Mouse (Mus musculus) adrenal gland, postnatal 10 days (tissue): ENCODE data around the gene Lima1. TPM values are rescaled to one million over a fixed set of nuclear protein-coding genes. Genes with fewer than 3 reads are reported as not detected.
A peak's percentile ranks its signal among the peaks of the same experiment; 100 is the strongest.

Experiments used
- DNase-seq: peaks from one replicate; pipeline ENCODE4 v3.0.0; 2021; ENCODE audit warnings: mixed read lengths
- total RNA-seq, 2 experiments: library from RNA; stranded (reverse); gene quantifications; 2 replicates each; pipeline ENCODE4 v1.2.3; 2021

Lima1 gene
- total RNA-seq, 2 experiments from 2014 or later: 37.7 to 39.7 TPM

GRCm38 (mm10) chr15:99866450-99867221 is 8.6 kb downstream of the Lima1 start:
- peak; percentile 47 for DNase-seq

GRCm38 (mm10) chr15:99865942-99866341 is 9.3 kb downstream of the Lima1 start:
- DNase-seq: peak; percentile 75

GRCm38 (mm10) chr15:99865494-99865941 is 9.7 kb downstream of the Lima1 start:
- DNase-seq: no peak

GRCm38 (mm10) chr15:99865046-99865445 is 10.2 kb downstream of the Lima1 start:
- DNase-seq: no peak

- DNase-seq: no peak
Observed at GRCm38 (mm10) chr15:99863786-99864185, 11.5 kb downstream of the Lima1 start.

GRCm38 (mm10) chr15:99863358-99863757 is 11.9 kb downstream of the Lima1 start:
- no peak for DNase-seq

- no peak for DNase-seq
Observed at GRCm38 (mm10) chr15:99862473-99862872, 12.8 kb downstream of the Lima1 start.

- no peak for DNase-seq
Observed at GRCm38 (mm10) chr15:99861955-99862354, 13.3 kb downstream of the Lima1 start.

GRCm38 (mm10) chr15:99861536-99861935 is 13.7 kb downstream of the Lima1 start:
- DNase-seq: no peak

GRCm38 (mm10) chr15:99859644-99860392 is 15.4 kb downstream of the Lima1 start:
- DNase-seq: no peak

- DNase-seq: no peak
Observed at GRCm38 (mm10) chr15:99857479-99857878, 17.8 kb downstream of the Lima1 start.

- DNase-seq: no peak
Observed at GRCm38 (mm10) chr15:99855119-99855518, 20.1 kb downstream of the Lima1 start.

- no peak for DNase-seq
Observed at GRCm38 (mm10) chr15:99852606-99853237, 22.5 kb downstream of the Lima1 start.

- DNase-seq: no peak
Observed at GRCm38 (mm10) chr15:99850265-99850664, 25.0 kb downstream of the Lima1 start.

- no peak for DNase-seq
Observed at GRCm38 (mm10) chr15:99847937-99848336, 27.3 kb downstream of the Lima1 start.

GRCm38 (mm10) chr15:99847207-99847881 is 27.9 kb downstream of the Lima1 start:
- no peak for DNase-seq

- no peak for DNase-seq
Observed at GRCm38 (mm10) chr15:99846633-99847032, 28.6 kb downstream of the Lima1 start.

GRCm38 (mm10) chr15:99843856-99844255 is 31.4 kb downstream of the Lima1 start:
- no peak for DNase-seq

GRCm38 (mm10) chr15:99839910-99840309 is 35.3 kb downstream of the Lima1 start:
- DNase-seq: peak; percentile 79

- DNase-seq: no peak
Observed at GRCm38 (mm10) chr15:99839165-99839840, 36.0 kb downstream of the Lima1 start.

- no peak for DNase-seq
Observed at GRCm38 (mm10) chr15:99837561-99837960, 37.7 kb downstream of the Lima1 start.

- no peak for DNase-seq
Observed at GRCm38 (mm10) chr15:99835191-99835590, 40.1 kb downstream of the Lima1 start.
